Mouse (Mus musculus): ENCODE data around the gene Ube2ql1.

The Ube2ql1 gene

GRCm38 (mm10) chr13:69707496-69707895, 32.2 kb downstream of the Ube2ql1 start:
- DNase-seq = no peak

GRCm38 (mm10) chr13:69706919-69707318, 32.8 kb downstream of the Ube2ql1 start:
- DNase-seq = no peak

- no peak for DNase-seq
Measured at GRCm38 (mm10) chr13:69703505-69703904, 36.2 kb downstream of the Ube2ql1 start.

DNA sequence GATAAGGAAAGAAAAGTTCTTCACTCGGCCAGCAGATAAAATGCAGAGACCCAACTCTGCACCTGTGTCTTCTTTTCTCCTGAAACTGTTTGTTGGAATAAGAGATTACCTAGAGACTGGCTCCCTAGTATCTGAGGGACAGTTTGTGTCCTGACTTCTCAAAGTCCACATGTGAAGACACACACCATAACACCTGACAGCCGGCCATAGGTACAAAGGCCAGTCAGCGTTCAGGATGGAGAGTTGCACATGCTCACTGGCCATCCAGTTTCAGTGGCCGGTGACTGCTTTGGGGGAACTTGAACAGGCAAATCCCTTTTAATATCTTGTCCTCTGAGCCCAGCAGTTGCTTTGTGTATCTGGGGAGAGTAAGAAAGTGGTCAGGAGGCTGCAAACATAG, 38.3 kb downstream of the Ube2ql1 start:
- no peak for DNase-seq

DNA sequence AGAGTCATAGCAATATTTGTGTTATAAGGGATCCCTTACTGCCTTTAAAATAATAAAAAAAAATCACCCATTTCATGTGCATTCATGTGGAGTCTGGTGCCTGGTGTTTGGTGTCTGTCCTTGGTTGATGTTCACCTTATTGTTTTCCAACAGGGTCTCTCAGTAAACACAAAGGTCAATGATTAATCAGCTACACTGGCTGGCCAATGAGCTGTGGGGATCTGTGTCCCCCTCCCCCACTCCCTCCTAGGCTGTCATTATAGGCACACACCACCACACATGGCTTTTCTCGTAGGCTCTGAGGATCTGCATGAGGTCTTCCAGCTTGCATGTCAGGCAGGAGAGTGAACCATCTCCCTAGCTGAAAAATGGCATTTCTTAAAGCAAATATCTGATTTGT, 38.9 kb downstream of the Ube2ql1 start:
- DNase-seq = no peak

DNA sequence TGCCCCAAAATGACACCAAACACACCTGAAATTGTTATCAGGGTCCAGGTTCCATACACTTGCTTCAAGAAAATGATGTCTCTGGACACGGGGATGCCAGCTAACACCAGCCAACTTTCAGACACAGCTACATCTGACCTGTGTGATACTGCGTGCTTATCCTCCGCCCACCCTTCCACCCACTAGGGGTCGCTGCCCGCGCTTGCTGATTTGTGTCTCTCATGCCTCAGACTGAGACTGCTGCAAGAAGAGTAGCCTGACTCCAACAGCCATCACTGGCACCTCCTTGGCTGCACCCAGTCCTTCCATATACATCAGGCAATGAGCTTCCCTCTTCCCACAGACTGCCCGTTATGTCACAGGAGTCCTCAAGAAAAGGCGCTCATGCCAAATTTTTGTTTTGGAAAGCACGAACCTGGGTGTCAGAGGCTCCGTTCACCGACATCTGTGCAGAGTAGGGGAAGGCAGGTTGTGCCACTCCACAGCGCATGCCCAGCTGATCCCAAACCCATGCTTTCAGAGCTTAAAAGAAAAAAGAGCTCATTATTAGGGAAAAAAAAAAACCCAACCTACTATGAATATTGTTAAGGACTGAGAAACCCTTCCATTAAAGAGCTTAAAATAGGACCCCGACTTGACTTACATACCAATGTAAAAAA, 43.2 kb downstream of the Ube2ql1 start:
- DNase-seq = peak in 1 of 2 experiments; percentile 22

DNA sequence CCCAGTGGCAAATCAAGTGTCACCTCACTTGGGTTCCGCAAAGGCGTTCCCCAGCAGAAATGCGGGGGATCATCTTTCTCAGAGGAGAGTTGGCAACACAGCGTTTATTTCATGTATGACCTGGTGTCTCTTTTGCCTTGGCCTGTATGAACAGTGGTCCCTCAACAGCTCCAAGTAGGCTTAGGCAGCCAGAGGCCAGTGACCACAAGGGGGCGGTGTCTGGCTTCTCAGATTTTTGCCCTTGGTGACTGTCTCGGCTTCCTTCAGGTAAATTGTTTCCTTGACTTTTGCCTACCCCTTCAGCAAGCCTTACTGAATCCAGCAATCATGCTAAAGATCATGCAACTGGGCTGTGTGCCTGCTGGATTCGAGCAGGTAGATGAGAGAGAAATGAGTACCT, 48.6 kb downstream of the Ube2ql1 start:
- peak in 1 of 2 experiments; percentile 15 for DNase-seq

GRCm38 (mm10) chr13:69687023-69687422, 52.7 kb downstream of the Ube2ql1 start:
- no peak for DNase-seq

GRCm38 (mm10) chr13:69685406-69685818, 54.3 kb downstream of the Ube2ql1 start:
- DNase-seq = no peak

DNA sequence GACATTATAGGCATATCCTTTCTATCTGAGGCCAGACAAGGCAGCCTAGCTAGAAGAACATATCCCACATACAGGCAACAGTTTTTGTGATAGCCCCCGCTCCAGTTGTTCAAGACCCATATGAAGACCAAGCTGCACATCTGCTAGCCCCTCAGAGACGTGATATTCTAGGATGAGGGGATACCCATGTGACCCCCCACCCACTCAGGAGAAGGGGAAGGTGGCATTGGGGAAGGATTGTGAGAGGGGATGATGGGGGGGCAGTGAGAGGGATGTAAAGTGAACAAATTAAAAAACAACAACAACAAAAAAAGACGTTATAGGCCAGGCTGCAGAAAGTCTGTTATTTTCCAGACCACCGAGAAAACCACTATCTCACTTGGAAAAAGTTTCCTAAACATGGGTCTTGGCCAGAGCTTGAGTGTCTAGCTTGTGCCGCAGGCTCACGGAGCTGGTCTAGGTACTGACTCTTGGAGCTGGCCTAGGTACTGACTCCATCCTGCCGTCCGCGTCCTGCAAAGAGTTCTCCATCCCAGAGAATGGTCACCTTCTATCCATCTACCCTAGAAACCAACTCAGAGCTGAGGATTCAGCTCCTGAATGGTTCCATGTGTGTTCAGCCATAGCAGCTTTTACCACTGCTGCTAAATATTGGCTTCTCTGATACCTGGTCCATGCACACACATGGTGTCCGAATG, 65.6 kb downstream of the Ube2ql1 start:
- no peak for DNase-seq

GRCm38 (mm10) chr13:69673197-69673920, 66.3 kb downstream of the Ube2ql1 start:
- no peak for DNase-seq

GRCm38 (mm10) chr13:69672565-69672964, 67.1 kb downstream of the Ube2ql1 start:
- no peak for DNase-seq

GRCm38 (mm10) chr13:69672121-69672520, 67.6 kb downstream of the Ube2ql1 start:
- no peak for DNase-seq

GRCm38 (mm10) chr13:69654508-69654907, 85.2 kb downstream of the Ube2ql1 start:
- no peak for DNase-seq
